Mouse (Mus musculus) CH12.LX (cell line): Measurements from ENCODE around the gene Mtx1. TPM values are rescaled to one million over a fixed set of nuclear protein-coding genes. Genes with fewer than 3 reads are reported as not detected.
A peak's percentile ranks its signal among the peaks of the same experiment; 100 is the strongest.
"Not testable (repeated sequence)": the region's sequence is repeated elsewhere in the genome, so short reads cannot be mapped to it uniquely, and the experiment has no call there.

Source experiments
- DNase-seq: peaks from one replicate; pipeline ENCODE4 v3.0.0-alpha.2; 2013; ENCODE audit errors: extremely low read depth
- H3K27ac ChIP-seq: 2 replicates; pipeline ENCODE4 v1.5.1; 2012; ENCODE audit warnings: low read depth, mild to moderate bottlenecking, control low read depth, moderate library complexity; ENCODE audit not compliant: insufficient read depth
- H3K27me3 ChIP-seq: replicated peaks from 2 replicates; pipeline ENCODE3; 2012; ENCODE audit warnings: inconsistent platforms
- H3K36me3 ChIP-seq, 2 experiments: replicated peaks in 1 of 2; 2 replicates each; pipeline versions ENCODE3 to v1.6.1; 2012; ENCODE audit warnings: inconsistent platforms in 1 of 2, low read length in 1 of 2, mild to moderate bottlenecking in 1 of 2, mixed read lengths in 1 of 2, moderate library complexity in 1 of 2; ENCODE audit not compliant: control insufficient read depth in 1 of 2, insufficient read depth in 1 of 2
- H3K4me1 ChIP-seq, 2 experiments: 2 replicates each; pipeline ENCODE4 v1.6.1; 2012; ENCODE audit warnings: inconsistent platforms in 1 of 2, moderate library complexity in 1 of 2; ENCODE audit not compliant: insufficient read depth in 2 of 2, control insufficient read depth in 1 of 2
- H3K4me2 ChIP-seq: 2 replicates; pipeline ENCODE4 v1.6.1; 2012; ENCODE audit warnings: low read depth, mild to moderate bottlenecking, control low read depth; ENCODE audit not compliant: poor library complexity, insufficient read depth, severe bottlenecking
- H3K4me3 ChIP-seq, 3 experiments: fragments of 150-350 bp in 1 of 3; sonication (generic) in 1 of 3; replicated peaks in 1 of 3; 2 replicates each; pipeline versions ENCODE3 to v1.5.1; 2011 to 2012; ENCODE audit warnings: low read depth in 2 of 3, low read length in 2 of 3, mild to moderate bottlenecking in 2 of 3, moderate library complexity in 2 of 3, control low read depth in 1 of 3, improper control_type of control experiment in 1 of 3, inconsistent platforms in 1 of 3, mixed read lengths in 1 of 3; ENCODE audit not compliant: poor library complexity in 1 of 3
- H3K79me2 ChIP-seq: replicated peaks from 2 replicates; pipeline ENCODE4 v1.6.1; 2012; ENCODE audit warnings: mild to moderate bottlenecking, moderate library complexity; ENCODE audit not compliant: control insufficient read depth, poor library complexity, insufficient read depth, severe bottlenecking; ENCODE audit errors: extremely low read depth
- H3K9ac ChIP-seq: 2 replicates; pipeline ENCODE4 v1.6.1; 2012; ENCODE audit warnings: low read depth, mild to moderate bottlenecking, control low read depth, moderate library complexity; ENCODE audit not compliant: insufficient read depth
- H3K9me3 ChIP-seq: replicated peaks from 2 replicates; pipeline ENCODE3; 2012; ENCODE audit warnings: low read length, inconsistent platforms, mixed read lengths
- BHLHE40 ChIP-seq: IDR thresholded peaks from 2 replicates; pipeline ENCODE4 v1.6.1; 2011; ENCODE audit warnings: mild to moderate bottlenecking, low read depth, low read length, improper control_type of control experiment
- CHD1 ChIP-seq: IDR thresholded peaks from 2 replicates; pipeline ENCODE4 v1.6.1; 2012; ENCODE audit warnings: low read depth, low read length, improper control_type of control experiment, inconsistent platforms
- CTCF ChIP-seq, 2 experiments: IDR thresholded peaks in 1 of 2; conservative IDR thresholded peaks in 1 of 2; 2 replicates each; pipeline ENCODE4 v1.5.1; 2011 to 2012; ENCODE audit warnings: low read depth in 2 of 2, low read length in 2 of 2, improper control_type of control experiment in 1 of 2, inconsistent platforms in 1 of 2, mild to moderate bottlenecking in 1 of 2, moderate library complexity in 1 of 2
- E2F4 ChIP-seq: IDR thresholded peaks from 2 replicates; pipeline ENCODE4 v1.6.1; 2011; ENCODE audit warnings: low read depth, low read length, improper control_type of control experiment; ENCODE audit not compliant: insufficient replicate concordance
- ELF1 ChIP-seq: IDR thresholded peaks from 2 replicates; pipeline ENCODE4 v1.6.1; 2014; ENCODE audit warnings: low read depth, mild to moderate bottlenecking, inconsistent platforms, low read length, improper control_type of control experiment
- EP300 ChIP-seq: IDR thresholded peaks from 2 replicates; pipeline ENCODE4 v1.6.1; 2011; ENCODE audit warnings: low read length, improper control_type of control experiment
- ETS1 ChIP-seq: conservative IDR thresholded peaks from 2 replicates; pipeline ENCODE4 v1.6.1; 2012; ENCODE audit warnings: low read depth, mild to moderate bottlenecking, inconsistent platforms, low read length, improper control_type of control experiment, moderate library complexity
- GABPA ChIP-seq: IDR thresholded peaks from 2 replicates; pipeline ENCODE4 v1.6.1; 2012; ENCODE audit warnings: low read depth, low read length, improper control_type of control experiment, inconsistent platforms; ENCODE audit not compliant: insufficient replicate concordance
- HCFC1 ChIP-seq: IDR thresholded peaks from 2 replicates; pipeline ENCODE4 v1.6.1; 2012; ENCODE audit warnings: low read depth, mild to moderate bottlenecking, inconsistent platforms, low read length, improper control_type of control experiment
- IRF4 ChIP-seq: IDR thresholded peaks from 2 replicates; pipeline ENCODE4 v1.6.1; 2014; ENCODE audit warnings: low read depth, mild to moderate bottlenecking, inconsistent platforms, low read length, improper control_type of control experiment
- JUN ChIP-seq: IDR thresholded peaks from 2 replicates; pipeline ENCODE4 v1.6.1; 2011; ENCODE audit warnings: low read depth, mild to moderate bottlenecking, low read length, improper control_type of control experiment, moderate library complexity; ENCODE audit not compliant: insufficient read depth
- JUND ChIP-seq: conservative IDR thresholded peaks from 2 replicates; pipeline ENCODE4 v1.6.1; 2011; ENCODE audit warnings: low read depth, low read length, improper control_type of control experiment
- KAT2A ChIP-seq: IDR thresholded peaks from 2 replicates; pipeline ENCODE4 v1.6.1; 2012; ENCODE audit warnings: low read length, improper control_type of control experiment, inconsistent platforms; ENCODE audit not compliant: insufficient replicate concordance
- MAFK ChIP-seq: IDR thresholded peaks from 2 replicates; pipeline ENCODE4 v1.6.1; 2011; ENCODE audit warnings: low read length, improper control_type of control experiment; ENCODE audit not compliant: insufficient replicate concordance
- MAX ChIP-seq: IDR thresholded peaks from 2 replicates; pipeline ENCODE4 v1.6.1; 2011; ENCODE audit warnings: low read length, improper control_type of control experiment
- MAZ ChIP-seq: IDR thresholded peaks from 2 replicates; pipeline ENCODE4 v1.6.1; 2012; ENCODE audit warnings: low read depth, mild to moderate bottlenecking, inconsistent platforms, low read length, improper control_type of control experiment, moderate library complexity
- MXI1 ChIP-seq: IDR thresholded peaks from 2 replicates; pipeline ENCODE4 v1.6.1; 2011; ENCODE audit warnings: mild to moderate bottlenecking, low read depth, low read length, improper control_type of control experiment
- MYC ChIP-seq: IDR thresholded peaks from 2 replicates; pipeline ENCODE4 v1.6.1; 2011; ENCODE audit warnings: low read depth, mild to moderate bottlenecking, improper control_type of control experiment, low read length
- NELFE ChIP-seq: IDR thresholded peaks from 2 replicates; pipeline ENCODE4 v1.6.1; 2011; ENCODE audit warnings: low read depth, low read length, improper control_type of control experiment
- POLR2A ChIP-seq: IDR thresholded peaks from 2 replicates; pipeline ENCODE4 v1.6.1; 2011; ENCODE audit warnings: low read depth, mild to moderate bottlenecking, improper control_type of control experiment, low read length
- POLR2AphosphoS2 ChIP-seq: IDR thresholded peaks from 2 replicates; pipeline ENCODE4 v1.6.1; 2011; ENCODE audit warnings: low read depth, low read length, improper control_type of control experiment
- RAD21 ChIP-seq: IDR thresholded peaks from 2 replicates; pipeline ENCODE4 v1.6.1; 2011; ENCODE audit warnings: low read depth, mild to moderate bottlenecking, low read length, improper control_type of control experiment, moderate library complexity
- RCOR1 ChIP-seq: conservative IDR thresholded peaks from 2 replicates; pipeline ENCODE4 v1.6.1; 2012; ENCODE audit warnings: low read depth, mild to moderate bottlenecking, inconsistent platforms, low read length, improper control_type of control experiment
- SIN3A ChIP-seq: IDR thresholded peaks from 2 replicates; pipeline ENCODE4 v1.6.1; 2012; ENCODE audit warnings: low read length, improper control_type of control experiment, inconsistent platforms
- SMC3 ChIP-seq: IDR thresholded peaks from 2 replicates; pipeline ENCODE4 v1.6.1; 2011; ENCODE audit warnings: low read depth, low read length, improper control_type of control experiment
- TCF12 ChIP-seq: IDR thresholded peaks from 2 replicates; pipeline ENCODE4 v1.6.1; 2014; ENCODE audit warnings: low read depth, mild to moderate bottlenecking, inconsistent platforms, low read length, improper control_type of control experiment
- UBTF ChIP-seq: IDR thresholded peaks from 2 replicates; pipeline ENCODE4 v1.6.1; 2012; ENCODE audit warnings: low read depth, mild to moderate bottlenecking, inconsistent platforms, low read length, improper control_type of control experiment, moderate library complexity
- USF1 ChIP-seq: IDR thresholded peaks from 2 replicates; pipeline ENCODE4 v1.6.1; 2014; ENCODE audit warnings: low read depth, mild to moderate bottlenecking, inconsistent platforms, low read length, improper control_type of control experiment
- USF2 ChIP-seq: conservative IDR thresholded peaks from 2 replicates; pipeline ENCODE4 v1.6.1; 2011; ENCODE audit warnings: low read depth, low read length, improper control_type of control experiment
- ZC3H11A ChIP-seq: IDR thresholded peaks from 2 replicates; pipeline ENCODE4 v1.6.1; 2012; ENCODE audit warnings: low read depth, mild to moderate bottlenecking, inconsistent platforms, low read length, improper control_type of control experiment
- ZKSCAN1 ChIP-seq: IDR thresholded peaks from 2 replicates; pipeline ENCODE4 v1.6.1; 2012; ENCODE audit warnings: low read depth, inconsistent platforms, low read length, improper control_type of control experiment, borderline replicate concordance
- ZMIZ1 ChIP-seq: IDR thresholded peaks from 2 replicates; pipeline ENCODE4 v1.6.1; 2012; ENCODE audit warnings: low read depth, mild to moderate bottlenecking, inconsistent platforms, low read length, improper control_type of control experiment
- ZNF384 ChIP-seq: IDR thresholded peaks from 2 replicates; pipeline ENCODE4 v1.6.1; 2012; ENCODE audit warnings: low read depth, low read length, improper control_type of control experiment, inconsistent platforms
- dilution Hi-C: fragments of 300-500 bp; cut with MboI; formaldehyde crosslinking; loops from 2 replicates; pipeline ENCODE4 v1.14.3; 2020; ENCODE audit warnings: low sequenced_read_pairs; ENCODE audit not compliant: extremely low pct_unique_long_range_greater_than_20kb, extremely low pct_ligation_motif_present
- in situ Hi-C: fragments of 300-500 bp; cut with MboI; formaldehyde crosslinking; loops from 3 replicates; pipeline ENCODE4 v1.14.3; 2019; ENCODE audit warnings: low sequenced_read_pairs, low pct_ligation_motif_present, low pct_unique_long_range_greater_than_20kb, mixed read lengths
- polyA plus RNA-seq: library from polyadenylated mRNA; unstranded; fragments of >175 nt; gene quantifications from 2 replicates; pipeline ENCODE4 v1.2.1, GENCODE M21; 2012; ENCODE audit warnings: low read depth; ENCODE audit not compliant: insufficient read length
- total RNA-seq, 2 experiments: library from RNA; depleted of rRNA; stranded (reverse); fragments of 300-350 nt in 1 of 2; fragments of >200 nt in 1 of 2; gene quantifications; 2 replicates each; pipeline ENCODE4 v1.2.3; 2012 to 2014

Gene Mtx1
- total and polyA plus RNA-seq, 3 experiments = 162 to 299 (median 205) TPM

DNA sequence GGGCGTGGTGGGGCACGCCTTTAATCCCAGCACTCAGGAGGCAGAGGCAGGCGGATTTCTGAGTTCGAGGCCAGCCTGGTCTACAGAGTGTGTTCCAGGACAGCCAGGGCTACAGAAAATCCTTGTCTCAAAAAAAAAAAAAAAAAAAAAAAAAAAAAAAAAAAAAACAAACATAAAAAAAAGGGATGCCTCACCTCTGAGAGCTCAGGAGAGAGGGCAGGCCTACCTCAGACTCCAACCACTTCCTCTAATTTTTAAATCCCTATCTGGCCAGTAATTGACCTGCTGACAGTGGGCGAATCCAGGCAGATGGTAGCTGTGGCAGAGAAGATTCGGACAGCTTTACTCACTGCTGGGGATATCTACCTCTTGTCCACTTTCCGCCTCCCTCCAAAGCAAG is 10.5 kb downstream of the Mtx1 start:
- H3K4me2 ChIP-seq, in situ Hi-C loops, DNase-seq, H3K27ac ChIP-seq, H3K4me3 ChIP-seq, H3K27me3 ChIP-seq, H3K9ac ChIP-seq, dilution Hi-C loops, H3K9me3 ChIP-seq: not testable (repeated sequence)
- Histone ChIP-seq H3K79me2 (peaks cover 14% of the 10 kb centered on the region), H3K36me3 (peaks cover 2 to 23% of the 10 kb centered on the region in 2 experiments), H3K4me1 (peaks cover 5 to 33% of the 10 kb centered on the region in 2 experiments; a peak in 3 of 4 replicates)
- TF ChIP-seq ZNF384 = peak; percentile 22; the same call in 1 of the 2 replicates

DNA sequence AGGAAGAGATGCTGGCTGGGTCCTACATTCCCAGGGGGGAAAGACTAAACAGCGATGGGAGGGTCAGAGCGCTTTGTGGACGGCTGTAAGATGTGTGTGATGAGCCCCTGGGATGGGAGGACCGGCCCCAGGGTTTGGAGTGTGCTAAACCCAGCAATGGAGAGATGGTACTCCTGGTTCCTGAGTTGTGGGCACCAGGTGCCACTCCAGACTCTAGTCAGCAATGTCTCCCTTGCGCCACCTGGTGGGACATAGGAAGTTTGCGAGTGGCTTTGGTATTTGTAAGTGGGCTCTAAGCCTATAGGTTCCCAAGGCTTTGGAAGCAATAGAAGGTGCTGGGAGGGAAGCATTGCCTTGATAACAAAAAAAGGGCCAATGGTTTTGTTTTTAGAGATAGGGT is 11.0 kb downstream of the Mtx1 start:
- dilution Hi-C loops (no loop called here), in situ Hi-C loops (no loop called here)
- peaks cover 5 to 33% of the 10 kb centered on the region in 2 experiments; a peak in 3 of 4 replicates for H3K4me1 ChIP-seq
- H3K9me3 ChIP-seq = no peaks in the 10 kb centered on the region
- no peaks in the 10 kb centered on the region for H3K27me3 ChIP-seq
- peaks cover 14% of the 10 kb centered on the region for H3K79me2 ChIP-seq
- H3K27ac ChIP-seq = no peak overlapping the region
- DNase-seq = peak; percentile 92
- peak overlapping the region in 2 of 3 experiments; percentile 19 to 25 for H3K4me3 ChIP-seq
- H3K4me2 ChIP-seq = peak overlapping the region; percentile 94
- H3K9ac ChIP-seq = 0 out of 2 replicates have a peak overlapping the region, but pooled peaks have one; percentile 43
- peaks cover 4 to 26% of the 10 kb centered on the region in 2 experiments for H3K36me3 ChIP-seq
- TF ChIP-seq RCOR1 (no peak), SMC3 (peak; percentile 95), POLR2A (0 out of 2 replicates have a peak, but pooled peaks have one; percentile 17), ETS1 (no peak), ELF1 (no peak), MAX (peak; percentile 35; the same call in 1 of the 2 replicates), EP300 (no peak), POLR2AphosphoS2 (no peak), MAFK (no peak), USF2 (no peak), ZC3H11A (no peak; the same call in 1 of the 2 replicates), CHD1 (no peak), TCF12 (0 out of 2 replicates have a peak, but pooled peaks have one; percentile 54), BHLHE40 (no peak), NELFE (no peak; the same call in 1 of the 2 replicates), HCFC1 (no peak), SIN3A (no peak), ZMIZ1 (no peak), USF1 (no peak), JUN (no peak), IRF4 (peak; percentile 59), ZKSCAN1 (no peak), CTCF (conservative IDR thresholded peaks at IDR 0.05 in 1 of 2, IDR thresholded peaks at IDR 0.05 in 1 of 2; ENCODE audit: low read depth in 2 of 2, low read length in 2 of 2) (peak; percentile 88 to 95), UBTF (no peak), GABPA (no peak), MYC (peak; percentile 49; the same call in 1 of the 2 replicates), MXI1 (0 out of 2 replicates have a peak, but pooled peaks have one; percentile 6), JUND (no peak), E2F4 (no peak), ZNF384 (no peak; the same call in 1 of the 2 replicates), RAD21 (peak; percentile 78), KAT2A (no peak), MAZ (no peak)
